Mouse (Mus musculus): ENCODE results near the gene Fads1.

Fads1 gene

DNA sequence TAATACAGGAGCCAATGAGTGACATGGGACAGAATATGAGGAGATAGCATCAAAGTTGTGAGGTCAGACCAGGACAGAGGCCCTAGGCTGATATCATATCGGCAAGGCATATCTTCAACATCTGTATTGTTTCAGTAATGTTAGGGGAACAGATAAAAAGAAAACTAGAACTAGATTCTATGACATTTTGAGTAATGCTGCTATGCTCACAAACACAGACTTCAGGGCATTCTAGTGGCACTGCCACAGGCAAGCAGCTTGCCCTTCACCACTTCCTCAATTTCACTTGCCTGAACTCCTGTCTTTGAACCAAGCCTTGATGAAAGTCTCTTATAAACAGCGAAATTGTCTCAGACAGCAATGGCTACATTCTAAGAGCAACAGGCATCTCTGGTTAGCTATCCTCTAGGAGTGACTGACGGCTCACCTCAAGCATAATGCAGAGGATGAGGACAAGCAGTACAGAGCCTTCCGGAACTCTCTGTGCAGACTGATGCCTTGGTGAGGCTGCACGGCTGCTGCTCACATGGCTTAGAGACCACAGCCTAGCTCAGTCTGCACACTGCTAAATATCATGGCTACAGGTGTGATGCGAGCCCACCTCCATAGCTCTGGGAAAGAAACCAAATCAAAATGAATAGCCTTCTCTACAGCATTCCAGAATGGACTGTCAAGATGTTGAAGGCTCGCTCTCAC is 8.7 kb upstream of the Fads1 start:
- in situ Hi-C loops (cut with MboI; ENCODE audit: low pct_unique_long_range_greater_than_20kb in 1 of 2, low sequenced_read_pairs in 2 of 2, unreplicated experiment in 1 of 2), result no loop called here

DNA sequence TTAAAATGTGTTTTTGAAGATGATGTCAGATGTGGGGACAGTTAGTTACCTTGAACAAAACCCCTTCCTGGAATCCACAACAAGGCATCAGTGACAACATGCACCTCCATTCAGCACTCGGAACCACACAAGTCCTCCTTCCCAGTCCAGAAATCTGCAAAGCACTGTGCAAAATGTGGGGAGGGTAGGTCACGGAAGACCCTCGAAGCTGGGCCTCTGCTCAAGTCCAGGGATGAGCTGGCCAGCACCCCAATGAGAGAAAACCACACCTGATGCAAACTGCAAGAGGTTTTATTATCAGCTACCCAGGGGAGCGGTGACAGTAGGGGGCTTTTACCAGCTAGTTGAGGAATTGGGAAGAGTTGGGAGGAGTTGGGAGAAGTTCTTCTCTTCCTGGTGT is 7.7 kb upstream of the Fads1 start:
- in situ Hi-C loops (cut with MboI; ENCODE audit: low pct_unique_long_range_greater_than_20kb in 1 of 2, low sequenced_read_pairs in 2 of 2, unreplicated experiment in 1 of 2), result no loop called here

- in situ Hi-C loops (cut with MboI; ENCODE audit: low pct_unique_long_range_greater_than_20kb in 1 of 2, low sequenced_read_pairs in 2 of 2, unreplicated experiment in 1 of 2), result no loop called here
Measured at GRCm38 (mm10) chr19:10176477-10176876, 6.2 kb upstream of the Fads1 start.

DNA sequence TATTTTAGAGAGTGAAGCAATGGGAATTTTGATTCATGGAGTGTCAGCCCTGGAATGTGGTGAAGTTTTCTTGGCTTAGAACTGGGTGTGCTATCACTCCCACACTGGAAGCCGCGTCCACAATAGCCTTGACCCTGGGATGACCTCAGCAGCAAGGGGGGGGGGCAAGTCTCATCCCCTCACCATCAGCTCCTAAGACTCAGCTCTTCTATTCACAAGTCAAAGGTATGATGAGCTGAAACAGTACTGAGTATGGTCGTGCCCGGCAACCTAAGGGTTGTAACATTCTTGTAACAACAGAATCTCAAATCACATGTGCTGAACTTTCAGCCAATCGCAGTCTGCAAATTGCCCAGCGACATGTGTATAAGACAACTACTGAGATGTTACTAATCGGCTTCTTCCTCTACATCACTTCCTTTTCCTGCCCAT is 5.7 kb upstream of the Fads1 start:
- in situ Hi-C loops (cut with MboI; ENCODE audit: low pct_unique_long_range_greater_than_20kb in 1 of 2, low sequenced_read_pairs in 2 of 2, unreplicated experiment in 1 of 2), result no loop called here

DNA sequence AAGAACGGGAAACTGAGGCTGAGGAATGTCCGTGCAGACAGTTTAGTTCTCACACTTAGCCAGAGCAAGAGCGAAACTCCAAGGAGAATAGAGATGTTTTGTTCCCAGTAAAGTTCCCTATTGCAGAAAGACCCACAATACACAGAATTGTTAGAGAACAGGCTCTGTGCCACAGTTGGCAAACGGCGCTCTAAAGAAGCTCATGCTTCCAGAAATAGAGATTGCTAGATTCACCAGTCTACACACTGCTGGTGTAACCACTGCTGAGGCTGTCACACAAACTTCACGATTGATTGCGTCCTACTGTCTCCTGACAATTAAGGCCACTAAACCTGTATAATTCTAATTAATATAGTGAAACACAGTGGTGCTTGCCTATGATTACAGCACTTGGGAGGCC is 1.5 kb upstream of the Fads1 start:
- in situ Hi-C loops (cut with MboI; ENCODE audit: low pct_unique_long_range_greater_than_20kb in 1 of 2, low sequenced_read_pairs in 2 of 2, unreplicated experiment in 1 of 2), result no loop called here

- in situ Hi-C loops (cut with MboI; ENCODE audit: low pct_unique_long_range_greater_than_20kb in 1 of 2, low sequenced_read_pairs in 2 of 2, unreplicated experiment in 1 of 2), result no loop called here
Measured at GRCm38 (mm10) chr19:10182142-10182541, 546 bp upstream of the Fads1 start.

- in situ Hi-C loops (cut with MboI; ENCODE audit: low pct_unique_long_range_greater_than_20kb in 1 of 2, low sequenced_read_pairs in 2 of 2, unreplicated experiment in 1 of 2), result no loop called here
Measured at GRCm38 (mm10) chr19:10183299-10183983, 753 bp downstream of the Fads1 start.

DNA sequence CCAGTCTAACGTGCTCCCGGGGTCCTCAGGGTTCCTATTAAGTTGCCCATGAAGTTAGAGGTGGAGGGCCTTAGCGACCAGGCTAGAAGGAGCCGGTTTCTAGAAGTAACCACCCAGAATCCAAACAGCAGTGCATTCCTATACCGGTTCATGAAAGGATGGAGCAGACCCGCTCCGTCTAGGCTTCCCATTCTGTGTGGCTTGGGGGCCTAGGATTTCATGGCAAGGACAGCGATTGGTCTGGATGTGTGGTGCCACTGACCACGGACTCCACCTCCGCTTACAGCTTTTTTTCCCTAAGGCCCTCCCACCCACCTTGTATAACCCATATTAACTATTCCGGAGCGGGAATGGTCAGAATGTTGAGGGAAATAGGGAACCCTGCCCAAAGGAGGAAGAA is 1.4 kb downstream of the Fads1 start:
- in situ Hi-C loops (cut with MboI; ENCODE audit: low pct_unique_long_range_greater_than_20kb in 1 of 2, low sequenced_read_pairs in 2 of 2, unreplicated experiment in 1 of 2), result no loop called here

GRCm38 (mm10) chr19:10185876-10186275 is 3.2 kb downstream of the Fads1 start:
- in situ Hi-C loops (cut with MboI; ENCODE audit: low pct_unique_long_range_greater_than_20kb in 1 of 2, low sequenced_read_pairs in 2 of 2, unreplicated experiment in 1 of 2), result no loop called here

GRCm38 (mm10) chr19:10186569-10186968 is 3.9 kb downstream of the Fads1 start:
- in situ Hi-C loops (cut with MboI; ENCODE audit: low pct_unique_long_range_greater_than_20kb in 1 of 2, low sequenced_read_pairs in 2 of 2, unreplicated experiment in 1 of 2), result no loop called here

DNA sequence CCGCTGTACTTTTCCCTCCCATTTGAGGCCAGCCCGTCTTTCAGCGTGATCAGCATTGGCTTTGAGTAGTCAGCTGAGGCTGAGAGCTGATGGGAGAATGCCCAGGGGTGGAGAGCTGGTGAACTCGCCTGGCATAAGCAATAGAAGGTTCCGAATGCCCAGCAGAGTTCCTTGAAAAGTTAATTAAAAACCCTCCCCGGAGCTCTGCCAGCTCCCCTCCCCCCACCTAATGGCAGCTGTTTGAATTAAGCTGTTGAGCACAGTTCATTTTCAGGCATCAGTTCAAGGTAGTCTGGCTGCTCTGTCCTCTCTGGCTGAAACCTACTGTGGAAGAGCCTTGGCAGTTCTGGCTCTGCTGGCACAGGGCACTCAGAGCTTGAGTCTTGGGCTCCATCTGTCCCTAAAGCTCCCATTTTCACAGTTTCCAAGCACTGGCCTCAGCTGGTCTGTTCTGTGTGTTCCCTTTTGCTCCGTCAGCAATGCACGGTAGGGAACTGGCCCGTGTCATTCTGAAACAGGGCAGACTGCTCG is 5.7 kb downstream of the Fads1 start:
- in situ Hi-C loops (cut with MboI; ENCODE audit: low pct_unique_long_range_greater_than_20kb in 1 of 2, low sequenced_read_pairs in 2 of 2, unreplicated experiment in 1 of 2), result no loop called here

DNA sequence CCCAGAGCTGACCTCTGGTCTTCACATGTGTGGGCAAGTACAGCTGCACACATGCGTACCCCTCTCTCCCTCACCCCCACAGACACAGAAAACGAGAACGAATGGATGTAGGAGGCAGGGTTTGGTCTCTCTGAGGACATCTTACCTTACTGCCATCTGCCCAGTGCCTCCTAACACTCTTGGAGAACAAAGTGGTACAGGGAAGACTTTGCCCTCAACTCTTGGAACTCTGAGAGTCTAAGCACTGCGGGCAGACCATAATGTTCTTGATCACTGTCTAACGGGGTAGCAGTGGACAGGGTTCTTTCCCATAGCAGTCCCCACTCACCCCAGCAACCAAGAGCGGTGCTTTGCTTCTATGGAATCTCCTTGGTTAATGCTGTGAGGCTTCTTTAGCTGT is 6.3 kb downstream of the Fads1 start:
- in situ Hi-C loops (cut with MboI; ENCODE audit: low pct_unique_long_range_greater_than_20kb in 1 of 2, low sequenced_read_pairs in 2 of 2, unreplicated experiment in 1 of 2), result no loop called here

GRCm38 (mm10) chr19:10189940-10190339 is 7.3 kb downstream of the Fads1 start:
- in situ Hi-C loops (cut with MboI; ENCODE audit: low pct_unique_long_range_greater_than_20kb in 1 of 2, low sequenced_read_pairs in 2 of 2, unreplicated experiment in 1 of 2), result loop anchor here in 1 of 2 experiments (10.0 kb wide), 1 partner anchor 115 kb away; no protein-coding TSS in a partner anchor

GRCm38 (mm10) chr19:10190796-10191195 is 8.1 kb downstream of the Fads1 start:
- in situ Hi-C loops (cut with MboI; ENCODE audit: low pct_unique_long_range_greater_than_20kb in 1 of 2, low sequenced_read_pairs in 2 of 2, unreplicated experiment in 1 of 2), result loop anchor here in 1 of 2 experiments (10.0 kb wide), 1 partner anchor 116 kb away; no protein-coding TSS in a partner anchor

DNA sequence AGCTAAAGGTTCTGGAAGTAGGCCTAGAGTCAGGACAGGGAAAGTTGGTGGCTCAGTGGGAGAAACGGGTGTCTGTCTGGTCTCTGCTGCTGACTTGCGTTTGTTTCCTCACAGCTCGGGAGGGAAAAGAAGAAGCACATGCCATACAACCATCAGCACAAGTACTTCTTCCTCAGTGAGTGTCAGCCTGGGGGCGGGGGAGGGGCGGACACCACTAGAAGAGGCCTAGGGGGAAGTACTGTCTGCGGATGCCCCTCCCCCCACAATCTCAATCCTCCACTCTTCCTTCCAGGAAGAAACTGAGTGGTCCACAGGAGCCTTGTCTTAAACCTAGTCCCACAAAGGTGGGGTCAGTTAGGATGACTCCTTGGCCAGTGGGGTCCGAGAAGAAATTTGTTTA is 8.6 kb downstream of the Fads1 start:
- in situ Hi-C loops (cut with MboI; ENCODE audit: low pct_unique_long_range_greater_than_20kb in 1 of 2, low sequenced_read_pairs in 2 of 2, unreplicated experiment in 1 of 2), result loop anchor here in 1 of 2 experiments (10.0 kb wide), 1 partner anchor 117 kb away; no protein-coding TSS in a partner anchor

DNA sequence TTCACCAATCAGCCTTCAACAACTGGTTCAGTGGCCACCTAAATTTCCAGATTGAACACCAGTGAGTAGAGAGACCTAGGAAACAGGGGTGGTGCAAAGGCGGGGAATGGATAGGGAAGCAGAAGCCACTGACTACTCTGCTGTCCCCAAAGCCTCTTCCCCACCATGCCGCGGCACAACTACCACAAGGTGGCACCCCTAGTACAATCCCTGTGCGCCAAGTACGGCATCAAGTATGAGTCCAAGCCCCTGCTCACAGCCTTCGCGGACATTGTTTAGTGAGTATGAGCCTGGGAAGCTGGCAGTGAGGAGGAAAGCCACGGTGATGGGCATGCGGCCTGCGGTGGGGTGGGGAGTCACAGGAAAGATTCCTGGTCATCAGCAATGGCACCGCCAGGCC is 11.6 kb downstream of the Fads1 start:
- in situ Hi-C loops (cut with MboI; ENCODE audit: low pct_unique_long_range_greater_than_20kb in 1 of 2, low sequenced_read_pairs in 2 of 2, unreplicated experiment in 1 of 2), result loop anchor here in 1 of 2 experiments (10.0 kb wide), 1 partner anchor 120 kb away; no protein-coding TSS in a partner anchor

- in situ Hi-C loops (cut with MboI; ENCODE audit: low pct_unique_long_range_greater_than_20kb in 1 of 2, low sequenced_read_pairs in 2 of 2, unreplicated experiment in 1 of 2), result loop anchor here in 1 of 2 experiments (10.0 kb wide), 1 partner anchor 120 kb away; no protein-coding TSS in a partner anchor
Measured at GRCm38 (mm10) chr19:10195252-10195651, 12.6 kb downstream of the Fads1 start.

DNA sequence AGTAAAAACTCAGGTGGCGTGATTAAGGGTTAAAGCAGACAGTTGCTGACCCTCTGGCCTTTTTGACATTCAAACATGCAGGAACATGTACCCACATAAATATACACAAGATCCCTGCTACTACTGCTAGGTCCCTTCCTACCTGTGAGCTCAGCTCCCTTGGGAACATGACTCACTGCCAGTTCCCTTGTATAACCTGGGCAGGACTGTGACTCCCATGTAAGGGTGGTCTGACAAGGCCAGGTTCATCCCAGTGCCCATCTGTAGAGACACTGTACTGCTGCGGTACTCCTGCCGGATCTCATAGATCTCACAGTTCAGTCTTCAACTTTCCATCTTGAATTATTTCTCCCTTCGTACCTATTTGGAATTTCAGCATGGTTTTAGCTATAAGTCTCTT is 14.4 kb downstream of the Fads1 start:
- in situ Hi-C loops (cut with MboI; ENCODE audit: low pct_unique_long_range_greater_than_20kb in 1 of 2, low sequenced_read_pairs in 2 of 2, unreplicated experiment in 1 of 2), result loop anchor here in 1 of 2 experiments (10.0 kb wide), 1 partner anchor 122 kb away; no protein-coding TSS in a partner anchor

- in situ Hi-C loops (cut with MboI; ENCODE audit: low pct_unique_long_range_greater_than_20kb in 1 of 2, low sequenced_read_pairs in 2 of 2, unreplicated experiment in 1 of 2), result loop anchor here in 1 of 2 experiments (10.0 kb wide), 1 partner anchor 123 kb away; no protein-coding TSS in a partner anchor
Measured at GRCm38 (mm10) chr19:10198286-10198685, 15.6 kb downstream of the Fads1 start.
